In genomic region chr4:150730061-150730812, GRCm38 (mm10) we compare ENCODE assay signal across 7 mouse cellular contexts.
DNase-seq lines count a peak whose midpoint lies in the region; ATAC-seq lines count a peak whose summit lies in the region.

No protein-coding gene starts in this region.

- peak overlapping the region; percentile 68 for H3K27ac ChIP-seq in heart, embryonic 16.5 days (ENCODE audit: low read length)
- H3K27ac ChIP-seq in midbrain, embryonic 13.5 days = peak overlapping the region; percentile 68

- peaks cover 12% of the 10 kb centered on the region for H3K4me1 ChIP-seq in heart, embryonic 16.5 days (ENCODE audit: control insufficient read depth, insufficient read depth, low read length)
- H3K4me1 ChIP-seq in midbrain, embryonic 13.5 days (replicated peaks) = peaks cover 27% of the 10 kb centered on the region

- H3K9ac ChIP-seq in heart, embryonic 16.5 days (ENCODE audit: low read length) = no peak overlapping the region
- no peak overlapping the region for H3K9ac ChIP-seq in midbrain, embryonic 13.5 days (replicated peaks)

- peak; percentile 43 for DNase-seq in NIH3T3 (ENCODE audit: low read depth)
- DNase-seq in embryo, embryonic 11 days = peak; percentile 72
- peak; percentile 42 to 55 for DNase-seq in layer of hippocampus, adult 8-10 months (ENCODE audit: low spot score in 2 of 2)
- no peak for DNase-seq in thymus, postnatal 10 days (ENCODE audit: low spot score in 2 of 2)
- no peak for DNase-seq in T-cell, adult 2 months (ENCODE audit: low spot score)

- ATAC-seq in heart, embryonic 16.5 days (replicated peaks; ENCODE audit: extremely low read depth, insufficient read depth, low FRiP score) = peak; percentile 82
- peak; percentile 77 for ATAC-seq in midbrain, embryonic 13.5 days

- H3K27me3 ChIP-seq in heart, embryonic 16.5 days (ENCODE audit: control insufficient read depth, insufficient read depth, low read length) = no peaks in the 10 kb centered on the region
- H3K27me3 ChIP-seq in midbrain, embryonic 13.5 days = peaks cover 4% of the 10 kb centered on the region; the same call in 1 of the 2 replicates

- no peak overlapping the region for H3K4me3 ChIP-seq in heart, embryonic 16.5 days (ENCODE audit: low read length)
- no peak overlapping the region for H3K4me3 ChIP-seq in midbrain, embryonic 13.5 days (replicated peaks)

- H3K4me2 ChIP-seq in heart, embryonic 16.5 days (ENCODE audit: low read depth, low read length) = no peak overlapping the region
- H3K4me2 ChIP-seq in midbrain, embryonic 13.5 days (replicated peaks) = no peak overlapping the region

- H3K36me3 ChIP-seq in heart, embryonic 16.5 days (ENCODE audit: control insufficient read depth, insufficient read depth) = no peaks in the 10 kb centered on the region
- no peaks in the 10 kb centered on the region for H3K36me3 ChIP-seq in midbrain, embryonic 13.5 days

- WGBS in heart, embryonic 16.5 days = 11% methylated on average over 12 of the region's 12 CpGs
- 6% methylated on average over 12 of the region's 12 CpGs for WGBS in midbrain, embryonic 13.5 days

- H3K9me3 ChIP-seq in heart, embryonic 16.5 days (replicated peaks; ENCODE audit: control insufficient read depth, low read length) = no peaks in the 10 kb centered on the region
- H3K9me3 ChIP-seq in midbrain, embryonic 13.5 days = peaks cover 3% of the 10 kb centered on the region; the same call in 1 of the 2 replicates

Comparison
In these comparisons a context has a peak if more than half of its experiments do, and no peak if none do; other contexts are left out.
1. DNase-seq: peak in NIH3T3 (single experiment), embryo, embryonic 11 days (single experiment) and layer of hippocampus, adult 8-10 months (2 of 2); none in thymus, postnatal 10 days (0 of 2) and T-cell, adult 2 months (single experiment).